Mouse (Mus musculus): Measurements from ENCODE around the gene Gm2897.
"Not testable (repeated sequence)": the region's sequence is repeated elsewhere in the genome, so short reads cannot be mapped to it uniquely, and the experiment has no call there.

Gene Gm2897

DNA sequence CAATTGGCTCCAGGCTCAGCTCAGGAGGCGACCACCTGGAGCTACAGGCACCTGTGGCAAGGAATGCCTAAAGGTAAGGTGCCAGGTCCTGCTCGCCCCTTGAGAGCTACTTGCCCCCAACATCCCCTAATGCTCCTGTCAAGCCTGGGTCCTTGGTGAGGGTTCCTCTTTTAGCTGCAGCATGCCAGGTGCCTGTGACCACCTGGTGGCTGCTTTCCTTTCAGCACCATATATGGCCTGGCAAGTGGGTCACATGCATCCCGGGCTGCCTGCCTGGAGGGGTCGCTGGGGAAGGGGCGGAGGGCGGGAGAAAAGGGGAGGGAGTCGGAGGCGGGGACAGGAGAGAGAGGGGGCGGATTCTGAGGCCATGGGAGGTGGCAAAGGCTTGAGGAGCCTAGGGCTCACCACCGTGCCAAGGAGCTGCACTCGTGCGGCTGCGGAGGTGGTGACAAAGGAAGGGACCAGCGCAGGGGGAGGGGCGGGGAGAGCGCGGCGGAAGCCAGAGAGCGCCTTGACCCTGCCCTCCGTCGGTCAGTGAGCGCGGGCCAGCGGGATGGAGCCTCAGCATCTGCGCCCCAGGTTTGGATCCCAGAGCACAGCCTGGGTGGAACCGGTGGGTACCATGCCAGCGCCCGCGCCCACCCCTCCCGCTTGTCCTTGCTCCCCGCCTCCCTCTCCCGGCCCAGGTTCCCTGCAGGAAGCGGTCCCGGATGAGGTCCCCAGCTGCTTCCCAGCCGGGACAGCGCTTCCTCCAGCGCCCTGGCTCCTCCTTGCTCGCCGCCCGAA is at the start of gene Gm2897:
Gene Gm2897, plus strand, starts transcription at position 559 of the 786 bp plus-strand sequence.
- not testable (repeated sequence) for DNase-seq (ENCODE audit: extremely low read depth, low read depth)

DNA sequence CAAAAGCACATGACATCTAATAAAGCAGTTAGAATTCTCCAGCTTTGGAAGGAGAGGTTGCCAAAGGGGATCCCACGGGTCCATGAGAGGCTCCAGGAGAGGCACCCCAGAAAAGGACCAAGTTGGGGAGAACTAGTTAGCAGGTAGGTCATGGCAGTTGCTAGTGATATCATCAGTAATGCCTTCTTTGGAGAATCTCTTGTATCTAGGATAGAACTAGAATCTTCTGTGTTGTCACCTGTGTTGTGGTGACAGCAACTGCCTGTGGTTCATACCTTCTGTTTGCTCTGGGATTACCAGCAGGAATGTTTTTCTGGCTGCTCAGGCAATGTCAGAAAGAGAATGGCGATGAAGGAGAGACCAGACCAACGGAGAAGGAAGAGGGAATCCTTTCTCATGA is 19.4 kb upstream of the Gm2897 start, which contains the start of gene Gm2888:
Gene Gm2888, plus strand, starts transcription at position 301 of the 400 bp plus-strand sequence.
- not testable (repeated sequence) for DNase-seq (ENCODE audit: extremely low read depth, low read depth)

DNA sequence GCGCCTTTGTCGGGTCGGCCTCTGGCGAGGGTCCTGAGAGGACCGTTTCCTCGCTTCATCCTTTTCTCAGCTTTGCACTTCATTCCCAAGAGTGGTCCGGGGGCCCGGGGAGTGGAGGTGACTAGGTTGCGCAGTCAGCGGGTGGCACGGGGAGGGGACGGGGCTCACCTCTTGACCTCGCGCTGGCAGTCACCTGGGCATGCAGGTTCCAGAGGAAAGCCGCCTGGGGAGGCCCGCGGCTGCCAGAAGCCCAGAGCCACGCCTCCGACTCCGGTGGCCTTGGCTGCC is 372 bp downstream of the Gm2897 start:
- DNase-seq (ENCODE audit: extremely low read depth, low read depth): not testable (repeated sequence)

DNA sequence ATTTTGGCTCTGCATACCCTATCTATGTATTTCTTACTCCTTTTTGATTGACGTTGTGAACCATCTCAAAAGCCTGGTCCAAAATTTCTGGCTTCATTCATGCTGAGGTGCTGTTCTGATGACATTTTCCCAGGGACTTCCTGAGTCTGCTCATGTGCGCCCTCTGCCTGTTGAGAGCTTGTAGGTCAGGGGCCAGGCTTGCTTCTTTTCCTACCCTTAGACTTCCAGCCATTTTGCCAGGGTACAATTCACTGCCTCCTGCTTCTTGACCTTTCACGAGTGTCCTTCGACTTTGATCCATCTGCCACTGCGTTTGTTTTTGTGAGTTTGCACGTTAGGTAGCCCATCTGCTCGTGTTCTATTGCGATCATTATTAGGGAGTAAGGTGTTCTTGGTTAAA is 1.0 kb downstream of the Gm2897 start:
- not testable (repeated sequence) for DNase-seq (ENCODE audit: extremely low read depth, low read depth)

DNA sequence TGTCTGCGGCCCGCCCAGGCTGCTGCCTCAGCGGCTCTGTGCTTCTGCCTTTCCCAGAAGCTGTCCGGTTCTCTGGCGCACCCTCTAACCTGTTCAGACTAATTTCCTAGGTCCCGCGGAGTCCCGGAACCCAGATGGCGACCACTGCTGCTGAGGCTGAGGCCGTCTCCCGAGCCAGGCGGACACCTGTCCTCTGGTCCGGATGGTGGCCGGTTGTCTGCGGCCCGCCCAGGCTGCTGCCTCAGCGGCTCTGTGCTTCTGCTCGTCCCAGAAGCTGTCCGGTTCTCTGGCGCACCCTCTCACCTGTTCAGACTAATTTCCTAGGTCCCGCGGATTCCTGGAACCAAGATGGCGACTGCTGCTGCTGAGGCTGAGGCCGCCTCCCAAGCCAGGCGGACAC is 67.0 kb downstream of the Gm2897 start:
- not testable (repeated sequence) for DNase-seq (ENCODE audit: extremely low read depth, low read depth)

All from MEL-GATA-1-ER (cell line).